Mouse (Mus musculus) small intestine, adult 2 months (tissue): ENCODE measurements at regions not wholly inside any gene's neighbourhood (a gene's known extent, or its start where the extent isn't known, plus 50 kb on each side); places are given as distances from the start of the nearest gene placed in this dataset.

ENCODE experiments used
- CTCF ChIP-seq: fragments of 200-500 bp; IDR thresholded peaks from 2 replicates; pipeline ENCODE4 v1.5.1; 2012; ENCODE audit warnings: low read depth, mild to moderate bottlenecking, control low read depth, inconsistent platforms, low read length, moderate library complexity, mixed read lengths; ENCODE audit not compliant: insufficient replicate concordance, insufficient read length; ENCODE audit errors: extremely low read depth
- POLR2A ChIP-seq: fragments of 200-500 bp; IDR thresholded peaks from 2 replicates; pipeline ENCODE4 v1.6.1; 2012; ENCODE audit warnings: low read depth, mild to moderate bottlenecking, control low read depth, inconsistent platforms, low read length, moderate library complexity

DNA sequence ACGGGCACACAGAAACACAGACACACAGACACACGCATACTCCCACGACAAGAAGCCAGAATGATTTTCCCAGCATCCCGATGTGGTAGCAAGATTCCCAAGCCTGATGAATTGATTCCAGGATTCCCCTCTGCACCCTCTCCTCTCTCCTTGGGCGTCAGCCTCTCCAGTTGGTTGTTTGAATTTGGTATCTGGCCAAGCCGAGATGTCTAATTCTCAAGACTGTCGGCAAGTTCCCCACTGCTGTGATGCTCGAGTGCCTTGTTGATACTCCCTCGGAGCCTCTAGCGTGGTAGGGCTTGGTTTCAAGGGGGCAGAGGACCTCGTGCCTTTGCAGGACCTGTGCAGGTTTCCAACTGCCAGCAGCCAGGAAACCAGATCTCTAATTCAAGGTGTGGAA, 397.9 kb downstream of the Tshz3 start:
- TF ChIP-seq POLR2A (no peak), CTCF (no peak)
